Mouse (Mus musculus): ENCODE results near the gene Plekhh3. TPM values are rescaled to one million over a fixed set of nuclear protein-coding genes. Genes with fewer than 3 reads are reported as not detected.
"Not testable (repeated sequence)": the region's sequence is repeated elsewhere in the genome, so short reads cannot be mapped to it uniquely, and the experiment has no call there.

Gene Plekhh3
- total RNA-seq, 2 experiments from 2014 or later: 5.9 to 8.0 TPM

DNA sequence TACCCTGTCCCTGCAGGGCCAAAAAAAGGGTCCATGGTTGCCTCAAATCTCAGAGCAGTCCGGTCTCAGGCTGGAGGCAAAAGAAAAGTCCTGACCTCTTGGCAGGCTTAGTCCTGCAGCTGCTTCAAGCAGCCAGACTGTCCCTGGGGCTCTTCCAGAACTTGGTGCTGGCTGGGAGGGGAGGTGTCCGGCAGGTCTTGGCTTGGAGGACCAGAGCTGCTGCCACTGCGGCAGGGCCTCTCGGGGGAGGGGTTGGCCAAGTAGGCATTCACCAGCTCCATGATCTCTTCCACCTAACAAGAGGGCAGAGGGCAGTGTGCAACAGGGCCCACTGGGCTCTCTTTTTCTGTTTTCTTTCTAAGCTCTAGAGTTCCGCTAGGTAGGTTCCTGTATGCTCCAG, 8.4 kb downstream of the Plekhh3 start:
- peak in 1 of 2 experiments; percentile 71 for DNase-seq (ENCODE audit: extremely low spot score in 1 of 2, low spot score in 2 of 2)

DNA sequence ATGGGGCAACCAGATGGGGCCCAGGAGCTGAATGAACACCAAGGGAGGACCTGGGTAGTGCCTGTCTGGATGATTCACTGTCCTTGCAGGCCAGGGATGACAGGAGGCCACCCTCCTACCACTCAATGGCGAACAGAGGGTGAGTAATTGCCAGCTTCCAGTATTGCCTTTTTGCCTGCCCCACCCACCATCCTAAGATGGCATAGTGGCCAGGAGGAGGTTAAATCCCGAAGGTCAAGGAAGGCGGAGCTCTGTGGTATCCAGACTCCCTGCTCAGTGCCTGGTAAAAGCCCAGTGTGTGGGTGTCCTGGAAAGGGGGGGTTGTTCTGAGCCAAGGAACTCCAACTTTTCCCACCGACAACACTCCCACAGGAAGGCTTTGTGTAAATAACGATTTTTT, 8.8 kb downstream of the Plekhh3 start:
- intact Hi-C loops (cut with DNase I): no loop called here
- DNase-seq (ENCODE audit: extremely low spot score in 1 of 2, low spot score in 2 of 2): no peak

More for the DNA sequence above, 8.4 kb downstream of the Plekhh3 start:
- intact Hi-C loops (cut with DNase I): no loop called here

DNA sequence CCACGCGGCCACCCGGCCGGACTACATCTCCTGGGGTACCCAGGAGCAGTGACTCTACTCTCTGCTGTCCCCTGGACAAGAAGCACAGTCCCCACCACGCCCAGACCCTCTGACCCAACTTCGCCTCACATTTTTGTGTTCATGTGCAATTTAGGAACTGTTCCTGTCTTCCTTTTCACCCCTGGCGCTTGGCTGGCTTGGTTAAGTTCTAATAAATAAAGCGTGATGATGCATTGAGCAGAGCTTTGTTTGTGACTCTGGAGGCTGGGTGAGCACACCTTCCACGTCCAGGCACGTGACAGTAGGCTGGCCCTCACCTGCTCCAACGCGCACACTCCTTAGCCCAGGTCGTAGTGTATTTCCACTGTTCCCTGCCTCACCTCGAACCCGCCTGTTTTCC, 9.6 kb downstream of the Plekhh3 start:
- intact Hi-C loops (cut with DNase I): no loop called here
- DNase-seq (ENCODE audit: extremely low spot score in 1 of 2, low spot score in 2 of 2): no peak

DNA sequence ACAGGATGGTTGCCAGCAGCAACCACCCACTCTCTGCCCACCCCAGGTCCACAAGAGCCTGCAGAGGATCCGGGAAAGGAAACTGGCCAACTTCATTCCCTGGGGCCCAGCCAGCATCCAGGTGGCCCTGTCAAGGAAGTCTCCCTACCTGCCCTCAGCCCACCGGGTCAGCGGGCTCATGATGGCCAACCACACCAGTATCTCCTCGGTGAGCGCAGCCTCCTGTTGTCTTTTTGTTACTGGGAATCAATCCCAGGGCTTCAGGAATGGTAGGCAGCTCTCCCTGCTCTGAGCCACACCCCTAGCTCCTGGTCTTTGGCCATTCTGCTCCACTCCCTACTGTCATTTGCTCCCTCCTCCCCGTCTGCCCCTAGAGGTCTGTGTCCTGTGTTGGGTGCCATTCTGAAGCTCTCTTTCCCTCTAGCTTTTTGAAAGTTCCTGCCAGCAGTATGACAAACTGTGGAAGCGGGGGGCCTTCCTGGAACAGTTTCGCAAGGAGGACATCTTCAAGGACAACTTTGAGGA, 10.1 kb downstream of the Plekhh3 start:
- intact Hi-C loops (cut with DNase I): not testable (repeated sequence)

DNA sequence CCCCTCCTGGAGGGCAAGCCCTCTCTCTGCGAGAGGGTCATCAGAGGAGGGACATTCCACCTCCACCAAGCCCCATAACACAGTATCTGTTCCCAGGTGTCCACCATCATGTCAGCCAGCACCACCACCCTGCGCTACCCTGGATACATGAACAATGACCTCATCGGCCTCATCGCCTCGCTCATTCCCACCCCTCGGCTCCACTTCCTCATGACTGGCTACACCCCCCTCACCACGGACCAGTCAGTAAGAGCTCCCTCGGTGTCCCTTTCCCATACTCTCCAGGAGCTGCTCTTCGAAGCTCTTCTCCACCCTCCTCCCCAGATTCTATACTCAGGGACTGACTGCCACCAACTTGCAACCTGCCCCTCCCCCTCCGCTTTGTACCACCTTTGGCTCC, 11.0 kb downstream of the Plekhh3 start:
- intact Hi-C loops (cut with DNase I); DNase-seq (ENCODE audit: extremely low spot score in 1 of 2, low spot score in 2 of 2): not testable (repeated sequence)

More for the DNA sequence above, 10.1 kb downstream of the Plekhh3 start:
- DNase-seq (ENCODE audit: extremely low spot score in 1 of 2, low spot score in 2 of 2): not testable (repeated sequence)

DNA sequence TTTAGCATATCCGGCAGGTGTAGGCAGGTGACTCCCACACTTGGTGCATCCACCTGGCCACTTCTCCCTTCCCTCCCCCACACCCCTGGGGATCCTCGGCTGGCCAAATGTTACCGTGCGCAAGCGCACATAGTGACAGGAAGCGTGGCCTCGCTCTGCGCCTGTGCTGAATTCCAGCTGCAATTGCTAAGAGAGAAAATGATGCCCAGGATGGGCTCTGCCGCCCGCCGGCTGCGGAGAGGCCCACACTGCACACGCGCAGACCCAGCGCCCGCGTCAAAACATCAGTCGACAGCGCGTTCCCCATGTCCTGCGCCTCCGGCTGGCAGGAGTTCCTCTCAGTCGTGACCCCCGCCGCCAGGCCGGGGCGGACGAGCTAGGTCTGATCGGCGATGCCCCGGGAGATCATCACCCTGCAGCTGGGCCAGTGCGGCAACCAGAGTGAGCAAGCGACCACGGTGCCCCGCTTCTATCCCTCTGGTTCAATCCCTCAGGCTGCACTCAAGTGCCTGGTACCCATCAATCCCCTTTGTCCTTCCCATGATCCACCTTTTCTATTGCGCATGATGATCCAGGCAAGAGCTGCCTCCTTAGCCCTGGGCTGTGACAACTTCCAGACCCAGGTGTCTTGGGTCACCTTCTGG, 15.3 kb downstream of the Plekhh3 start, which contains the start of gene Tubg2:
Gene Tubg2, plus strand, starts transcription at position 180 of the 644 bp plus-strand sequence.
- DNase-seq (ENCODE audit: extremely low spot score in 1 of 2, low spot score in 2 of 2): peak; percentile 70 to 82
- intact Hi-C loops (cut with DNase I): no loop called here

DNA sequence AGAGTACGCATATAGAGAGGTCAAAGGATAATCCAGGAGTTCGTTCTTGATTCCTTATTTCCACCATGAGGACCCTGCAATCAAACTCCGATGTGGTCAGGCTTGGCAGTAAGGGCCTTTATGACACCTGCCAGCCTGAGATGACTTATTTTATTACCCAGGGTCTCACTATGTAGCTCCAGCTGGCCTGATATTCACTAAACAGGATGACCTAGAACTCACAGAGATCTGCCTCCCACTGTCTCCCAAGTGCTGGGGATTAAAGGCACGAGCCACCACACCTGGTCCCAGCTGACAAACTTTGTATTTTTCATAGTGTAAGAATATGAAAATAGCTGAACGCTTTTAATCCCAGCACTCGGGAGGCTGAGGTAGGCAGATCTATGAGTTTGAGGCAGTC, 16.0 kb downstream of the Plekhh3 start:
- DNase-seq (ENCODE audit: extremely low spot score in 1 of 2, low spot score in 2 of 2): no peak
- intact Hi-C loops (cut with DNase I): no loop called here

DNA sequence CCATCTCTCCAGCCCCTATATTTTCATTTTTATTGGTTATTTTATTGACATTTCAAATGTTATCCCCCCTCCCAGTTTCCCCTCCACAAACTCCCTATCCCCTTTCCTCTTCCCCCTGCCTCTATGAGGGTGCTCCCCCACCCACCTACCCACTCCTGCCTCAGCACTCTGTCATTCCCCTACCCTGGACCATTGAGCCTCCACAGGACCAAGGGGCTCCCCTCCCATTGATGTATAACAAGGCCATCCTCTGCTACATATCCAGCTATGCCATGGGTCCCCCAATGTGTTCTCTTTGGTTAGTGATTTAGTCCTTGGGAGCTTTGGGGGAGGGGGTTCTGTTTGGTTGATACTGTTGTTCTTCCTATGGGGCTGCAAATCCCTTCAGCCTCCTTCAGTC, 16.5 kb downstream of the Plekhh3 start:
- no peak for DNase-seq (ENCODE audit: extremely low spot score in 1 of 2, low spot score in 2 of 2)
- intact Hi-C loops (cut with DNase I): no loop called here

DNA sequence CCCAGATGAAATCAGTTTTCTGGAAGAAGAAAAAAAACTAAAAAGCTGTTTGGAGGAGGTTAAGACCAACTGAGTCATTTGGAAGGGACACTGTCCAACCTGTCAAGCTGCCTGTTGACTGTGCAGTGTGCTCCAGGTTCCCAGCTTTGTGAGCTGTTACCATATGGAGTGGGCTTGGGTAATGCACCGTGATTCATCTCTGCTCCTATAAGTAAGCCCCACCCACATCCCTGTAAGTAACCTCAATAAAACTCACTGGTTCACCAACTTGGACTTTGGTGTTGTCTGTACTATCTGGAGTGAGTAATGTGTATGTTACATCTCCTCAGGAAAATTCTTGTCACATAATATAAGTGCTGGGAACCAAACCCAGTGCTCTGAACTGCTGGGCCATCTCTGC, 18.3 kb downstream of the Plekhh3 start:
- intact Hi-C loops (cut with DNase I): no loop called here
- no peak for DNase-seq (ENCODE audit: extremely low spot score in 1 of 2, low spot score in 2 of 2)

DNA sequence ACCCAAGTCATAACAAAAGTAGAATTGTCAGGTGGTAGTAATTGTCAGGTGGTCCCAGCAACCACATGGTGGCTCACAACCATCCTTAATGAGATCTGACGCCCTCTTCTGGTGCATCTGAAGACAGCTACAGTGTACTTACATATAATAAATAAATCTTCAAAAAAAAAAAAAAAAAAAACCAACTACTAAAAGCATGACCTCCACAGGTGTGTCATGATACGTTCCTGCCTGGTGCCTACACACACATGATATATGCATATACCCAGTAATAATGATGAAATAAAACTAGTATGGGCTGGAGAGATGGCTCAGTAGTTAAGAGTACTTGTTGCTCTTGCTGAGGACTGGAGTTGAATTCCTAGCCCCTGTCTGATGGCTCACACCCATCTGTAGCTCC, 20.1 kb downstream of the Plekhh3 start:
- no peak for DNase-seq (ENCODE audit: extremely low spot score in 1 of 2, low spot score in 2 of 2)
- intact Hi-C loops (cut with DNase I): no loop called here

DNA sequence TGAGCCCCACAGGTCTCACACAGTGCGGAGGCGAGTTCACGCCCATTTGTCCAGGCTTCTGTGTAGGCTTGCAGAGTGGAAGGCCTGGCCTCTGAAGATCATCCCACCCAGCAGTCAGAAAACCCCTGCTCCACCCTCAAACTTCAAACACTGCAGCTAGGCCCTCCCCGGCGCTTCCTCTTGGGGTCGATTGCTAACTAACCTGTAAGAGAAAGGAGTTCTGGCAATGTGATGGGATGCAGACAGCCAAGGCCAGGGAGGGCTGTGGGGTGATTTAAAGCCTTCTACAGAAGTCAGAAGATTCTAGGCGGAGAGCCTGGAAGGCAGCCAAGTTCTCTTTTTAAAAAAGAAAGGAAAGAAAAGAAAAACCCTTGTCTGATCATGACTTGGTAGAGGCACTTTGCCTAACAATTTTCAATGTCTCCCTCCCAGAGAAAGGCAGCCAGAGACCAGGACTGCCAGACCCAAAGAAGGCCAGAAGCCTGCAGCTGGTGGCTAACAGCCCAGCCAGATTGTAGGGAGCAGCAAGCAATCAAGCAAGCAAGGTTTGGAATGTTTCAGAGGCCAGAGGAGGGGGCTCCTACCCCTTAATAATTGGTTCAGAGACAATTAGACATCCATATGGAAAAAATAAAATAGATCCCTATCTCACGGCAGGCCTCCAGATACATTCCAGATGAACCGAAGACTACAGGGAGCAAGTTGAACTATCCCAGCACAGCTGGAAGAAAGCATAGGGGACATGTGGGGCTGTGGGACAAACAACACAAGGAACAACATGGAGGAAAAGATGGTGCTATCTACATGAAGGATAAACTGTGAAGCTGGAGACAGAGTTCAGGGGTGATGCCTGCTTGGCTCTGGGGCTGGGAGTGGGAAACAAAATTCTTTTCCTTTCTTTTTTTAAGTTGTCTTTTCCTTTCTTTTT, 21.7 kb downstream of the Plekhh3 start:
- intact Hi-C loops (cut with DNase I): no loop called here
- no peak for DNase-seq (ENCODE audit: extremely low spot score in 1 of 2, low spot score in 2 of 2)

DNA sequence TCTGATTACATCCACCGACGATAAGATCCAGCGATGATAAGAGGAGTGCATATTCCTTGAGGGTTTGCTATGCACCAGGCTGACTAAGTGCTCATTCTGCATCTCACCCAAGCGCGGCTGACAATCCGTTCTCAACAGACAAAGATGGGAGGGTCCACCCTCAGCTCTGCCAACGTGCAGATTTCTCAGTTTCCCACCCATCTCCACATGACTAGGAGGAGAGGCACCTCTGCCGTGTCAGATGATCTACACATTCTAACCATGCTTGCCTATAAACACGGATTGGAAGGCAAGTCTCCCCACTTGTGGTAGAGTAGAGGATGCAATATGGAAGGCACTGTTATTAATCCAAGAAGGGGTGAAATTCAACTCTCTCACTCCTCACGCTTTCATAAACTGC, 22.4 kb downstream of the Plekhh3 start:
- DNase-seq (ENCODE audit: extremely low spot score in 1 of 2, low spot score in 2 of 2): no peak
- intact Hi-C loops (cut with DNase I): no loop called here

DNA sequence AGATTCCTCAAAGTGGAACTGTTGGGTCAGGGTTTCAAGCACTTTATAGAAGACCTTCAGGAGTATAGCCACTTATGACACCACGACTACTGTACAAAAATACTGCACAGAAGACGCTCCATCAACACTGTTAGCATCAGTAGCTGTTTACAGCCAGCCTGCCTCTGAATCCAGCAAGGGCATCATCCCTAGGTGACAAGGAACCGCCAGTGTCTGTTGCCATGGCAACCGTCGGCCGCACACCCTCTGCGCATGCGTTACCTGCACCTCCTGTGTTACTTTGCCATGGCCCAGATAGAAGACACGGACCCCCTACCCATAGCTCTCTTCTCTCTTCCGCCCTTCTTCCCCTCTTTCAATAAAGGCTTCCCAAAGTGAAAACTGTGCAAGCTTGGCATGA, 24.8 kb downstream of the Plekhh3 start:
- intact Hi-C loops (cut with DNase I): no loop called here

DNA sequence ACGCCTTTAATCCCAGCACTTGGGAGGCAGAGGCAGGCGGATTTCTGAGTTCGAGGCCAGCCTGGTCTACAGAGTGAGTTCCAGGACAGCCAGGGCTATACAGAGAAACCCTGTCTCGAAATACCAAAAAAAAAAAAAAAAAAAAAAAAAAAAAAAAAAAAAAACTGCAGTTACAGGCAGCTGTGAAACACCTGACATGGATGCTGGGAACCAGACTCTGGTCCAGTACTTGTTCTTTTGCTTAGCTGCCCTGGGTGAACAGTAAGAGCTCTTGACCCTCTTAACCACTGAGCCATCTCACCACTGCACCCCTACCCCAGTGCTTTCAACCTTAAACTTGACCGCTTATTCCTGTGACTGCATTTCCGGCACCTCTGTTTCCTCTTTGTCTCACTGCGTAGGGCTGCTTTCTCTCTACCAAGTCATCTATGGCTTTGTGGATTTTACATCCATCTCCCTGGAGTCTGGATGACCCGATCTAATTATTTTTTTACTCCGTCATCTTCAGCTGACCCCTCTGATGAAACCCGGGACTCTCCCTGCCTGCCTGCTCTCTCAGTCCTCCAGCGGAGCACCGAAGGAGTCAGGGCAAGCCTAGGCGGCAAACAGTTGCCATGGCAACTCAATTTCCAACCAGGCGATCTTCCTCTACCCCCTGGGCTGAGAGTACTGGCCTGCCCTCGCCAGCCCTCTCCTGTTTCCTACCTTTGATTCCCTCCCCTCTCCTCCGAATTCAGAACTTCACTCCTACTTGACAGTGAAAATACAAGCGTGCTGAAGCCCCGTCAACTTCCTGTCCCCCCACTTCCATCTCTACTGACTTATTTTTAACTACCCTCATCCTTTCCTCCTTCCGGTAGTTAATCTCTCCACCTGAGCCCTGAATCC, 27.6 kb downstream of the Plekhh3 start:
- intact Hi-C loops (cut with DNase I): no loop called here
- no peak for DNase-seq (ENCODE audit: extremely low spot score in 1 of 2, low spot score in 2 of 2)

More for the DNA sequence above, 24.8 kb downstream of the Plekhh3 start:
- DNase-seq (ENCODE audit: extremely low spot score in 1 of 2, low spot score in 2 of 2): no peak

DNA sequence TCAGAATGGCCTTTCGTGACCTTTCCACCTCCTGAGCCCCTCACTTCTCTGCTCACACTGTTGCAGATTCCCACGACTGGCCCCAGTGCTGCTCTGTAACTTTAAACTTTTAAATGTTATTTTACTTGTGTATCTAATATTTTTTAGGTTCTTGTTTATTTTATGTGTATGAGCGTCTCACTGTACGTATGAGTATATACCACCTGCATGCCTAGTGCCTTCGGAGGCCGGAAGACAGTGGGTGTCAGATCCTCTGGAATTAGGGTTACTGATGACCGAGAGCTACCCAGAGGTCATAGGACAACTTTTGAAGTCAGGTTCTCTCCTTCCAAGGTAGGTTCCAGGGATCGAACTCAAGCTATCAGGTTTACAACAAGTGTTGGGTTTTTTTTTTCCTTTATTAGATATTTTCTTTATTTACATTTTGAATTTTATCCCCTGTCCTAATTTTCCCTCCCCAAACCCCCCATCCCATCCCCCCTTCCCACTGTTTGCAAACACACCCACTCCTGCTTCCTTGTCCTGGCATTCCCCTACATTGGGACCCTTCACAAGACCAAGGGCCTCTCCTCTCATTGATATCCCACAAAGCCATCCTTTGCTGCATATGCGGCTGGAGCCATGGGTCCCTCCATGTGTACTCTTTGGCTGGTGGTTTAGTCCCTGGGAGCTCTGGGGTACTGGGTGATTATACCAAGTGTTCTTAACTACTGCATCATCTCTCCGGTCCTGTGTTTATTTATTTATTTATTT, 28.8 kb downstream of the Plekhh3 start:
- intact Hi-C loops (cut with DNase I): no loop called here
- DNase-seq (ENCODE audit: extremely low spot score in 1 of 2, low spot score in 2 of 2): no peak

DNA sequence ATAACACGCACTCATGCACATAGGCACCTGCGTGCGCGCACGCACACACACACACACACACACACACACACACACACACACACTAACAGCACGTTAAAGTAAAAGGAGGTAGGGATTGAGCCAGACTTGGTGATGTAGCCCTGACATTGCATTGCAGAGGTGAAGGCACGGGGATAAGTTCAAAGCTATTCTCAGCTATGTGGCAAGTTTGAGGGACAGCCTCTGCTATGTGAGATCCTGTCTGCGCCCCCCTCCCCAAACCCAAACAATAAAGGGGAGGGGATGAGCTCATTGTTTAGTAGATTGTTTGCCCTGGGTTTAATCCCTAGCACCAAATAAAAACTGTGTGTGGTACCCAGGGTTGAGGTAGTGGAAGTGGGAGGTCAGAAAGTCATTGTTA, 30.1 kb downstream of the Plekhh3 start:
- intact Hi-C loops (cut with DNase I): no loop called here
- no peak for DNase-seq (ENCODE audit: extremely low spot score in 1 of 2, low spot score in 2 of 2)

DNA sequence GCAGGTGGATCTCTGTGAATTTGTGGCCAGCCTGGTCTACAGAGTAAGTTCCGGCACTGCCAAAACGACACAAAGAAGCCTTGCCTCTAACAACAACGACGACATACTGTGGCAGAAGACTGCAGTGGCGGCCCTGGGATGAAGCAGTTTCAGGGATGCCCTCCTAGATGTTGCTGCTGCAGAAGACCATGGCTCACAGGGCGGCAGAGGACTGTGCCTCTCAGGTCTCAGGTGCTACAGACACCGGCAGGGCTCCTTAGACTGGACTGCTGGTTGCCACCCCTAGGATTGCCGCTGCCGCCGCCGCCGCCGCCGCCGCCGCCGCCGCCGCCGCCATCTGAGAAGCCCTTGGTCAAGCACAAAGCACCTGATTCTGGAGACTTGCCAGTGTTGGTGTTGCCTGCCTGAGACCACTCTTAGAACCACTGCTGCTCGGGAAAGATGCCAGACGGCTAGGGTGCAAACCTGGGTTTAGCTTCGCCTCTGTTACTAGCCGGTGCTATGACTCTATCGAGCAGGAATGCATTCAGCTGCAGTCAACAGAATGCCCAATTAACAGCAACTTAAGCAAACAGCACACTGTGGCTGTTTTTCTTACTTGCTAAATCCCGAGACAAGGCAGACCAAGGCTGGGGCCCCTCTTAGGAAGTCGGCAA, 30.9 kb downstream of the Plekhh3 start:
- DNase-seq (ENCODE audit: extremely low spot score in 1 of 2, low spot score in 2 of 2): peak in 1 of 2 experiments; percentile 55
- intact Hi-C loops (cut with DNase I): no loop called here

All from left cerebral cortex, postnatal 10 days (tissue).